Mouse (Mus musculus) erythroblast, adult 5-6 weeks (primary cell): ENCODE results near the gene Trim5. TPM values are rescaled to one million over a fixed set of nuclear protein-coding genes. Genes with fewer than 3 reads are reported as not detected.
"Not testable (repeated sequence)": the region's sequence is repeated elsewhere in the genome, so short reads cannot be mapped to it uniquely, and the experiment has no call there.

ENCODE experiments used
- ATAC-seq: replicated peaks from 2 replicates; pipeline ENCODE4 v1.8.0; 2016; ENCODE audit warnings: moderate number of reproducible peaks, mild to moderate bottlenecking, moderate TSS enrichment, inconsistent platforms; ENCODE audit not compliant: poor library complexity, low FRiP score, severe bottlenecking
- total RNA-seq, 2 experiments: library from RNA; stranded (forward) in 1 of 2; stranded (reverse) in 1 of 2; fragments of 150-400 nt in 1 of 2; fragments of 200-764, 138-1000 nt in 1 of 2; gene quantifications; 2 replicates each; pipeline versions ENCODE4 v1.2.3 to v1.2.4; 2015 to 2017; ENCODE audit warnings: low replicate concordance in 2 of 2

The Trim5 gene
- total RNA-seq (2015; ENCODE audit: low replicate concordance) (3.8 and 8.6 TPM in 2 replicates), total RNA-seq (2017; ENCODE audit: low replicate concordance) (0.28 and 2.8 TPM in 2 replicates)

DNA sequence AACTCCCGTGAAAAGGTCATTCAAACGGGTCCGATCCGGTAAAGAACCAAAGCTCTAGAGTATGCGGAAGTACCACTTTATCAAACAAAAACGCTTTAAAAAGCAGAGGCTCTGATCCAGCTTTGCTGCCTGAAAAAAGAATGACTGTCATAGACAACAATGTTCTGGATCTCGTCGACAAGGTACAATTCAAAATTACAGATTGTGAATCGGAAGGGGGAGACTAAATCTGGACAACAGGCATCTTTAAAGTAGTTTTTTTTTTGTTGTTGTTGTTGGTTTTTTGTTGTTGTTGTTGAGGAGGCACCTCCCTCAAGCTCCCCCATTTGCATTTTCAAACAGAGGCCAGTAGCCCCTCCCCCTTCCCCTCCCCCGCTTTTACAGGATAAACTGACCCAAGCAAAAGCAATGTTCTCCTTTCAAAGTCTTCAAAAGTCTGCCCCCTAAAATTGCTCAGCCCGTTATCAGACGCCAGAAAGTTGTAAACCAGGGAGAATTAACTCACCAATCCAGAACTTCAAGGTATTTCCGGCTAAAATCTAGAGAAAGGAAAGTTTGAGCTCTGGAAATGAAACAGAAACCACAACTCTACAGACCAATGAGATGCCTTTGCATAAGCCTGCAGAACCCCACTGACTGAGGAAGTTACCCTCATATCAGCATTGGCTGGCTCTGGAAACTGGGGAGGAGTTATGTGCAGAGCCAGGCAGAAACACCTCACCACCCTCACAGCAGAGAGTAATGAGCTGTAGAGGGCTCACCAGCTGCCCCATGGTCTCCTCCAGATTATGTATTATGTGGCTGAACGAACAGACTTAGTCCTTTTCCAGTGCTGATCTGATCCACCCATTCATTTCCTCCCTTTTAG, at the start of gene Trim5:
Gene Trim5 (minus strand): TSS at position 519 of the 868 bp plus-strand sequence.
- ATAC-seq, result peak; percentile 100

DNA sequence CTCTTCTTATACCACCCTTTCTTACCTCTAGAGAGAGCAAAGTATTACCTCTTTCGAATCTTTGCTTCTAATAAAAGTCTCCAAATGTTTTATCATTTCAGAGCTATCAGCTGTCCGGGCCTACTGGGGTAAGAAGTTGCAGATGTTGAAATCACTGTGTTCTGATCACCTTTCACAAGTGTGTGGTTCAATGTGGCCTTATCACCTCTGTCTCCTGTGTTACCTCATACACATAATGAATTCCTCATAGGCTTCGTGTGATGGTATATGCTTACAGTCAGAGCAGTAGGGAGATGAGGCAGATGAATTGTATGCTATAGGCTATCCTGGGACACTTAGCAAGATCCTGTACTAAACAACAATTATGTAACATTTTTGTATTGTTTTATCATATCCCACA, 47.7 kb upstream of the Trim5 start:
- not testable (repeated sequence) for ATAC-seq

DNA sequence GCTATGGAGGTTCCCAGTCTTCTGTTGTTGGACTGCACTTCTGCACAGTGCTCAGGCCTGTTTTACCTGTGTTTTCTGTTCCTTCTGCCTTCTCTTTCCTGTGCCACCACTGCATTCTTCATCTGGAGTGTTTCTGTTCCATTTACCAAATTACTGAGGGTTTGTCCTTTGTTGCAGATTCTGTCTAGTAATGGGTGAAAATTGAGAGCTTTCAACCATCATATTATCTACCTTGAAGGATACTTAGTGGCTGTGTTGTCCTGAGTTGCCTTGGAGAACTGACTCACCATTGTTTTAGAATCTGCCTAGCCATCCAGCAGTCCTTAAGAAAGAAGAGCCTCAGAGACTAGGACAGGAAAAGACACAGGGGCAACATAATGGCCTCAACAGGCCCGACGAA, 41.3 kb upstream of the Trim5 start, which contains the start of gene Trim34b:
Gene Trim34b (plus strand): TSS at position 301 of the 400 bp plus-strand sequence.
- ATAC-seq, result not testable (repeated sequence)

DNA sequence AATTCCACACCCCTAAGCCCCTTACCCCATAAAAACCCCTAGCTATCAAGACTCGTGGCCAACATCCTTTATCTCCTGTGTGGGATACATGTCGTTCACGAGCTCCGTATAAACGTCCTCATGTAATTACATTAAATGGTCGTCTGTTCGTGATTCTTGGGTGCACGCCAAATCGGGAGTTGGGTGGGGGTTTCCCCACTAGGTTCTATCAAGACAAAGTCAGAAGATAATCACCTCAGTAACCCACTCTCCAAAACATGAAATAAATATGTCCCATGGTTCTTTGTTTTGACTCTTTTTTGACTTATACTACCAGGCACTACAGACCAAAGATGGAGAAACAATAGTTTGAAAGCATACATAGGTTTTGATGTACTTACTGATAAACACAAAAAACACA, 34.1 kb upstream of the Trim5 start:
- no peak for ATAC-seq

DNA sequence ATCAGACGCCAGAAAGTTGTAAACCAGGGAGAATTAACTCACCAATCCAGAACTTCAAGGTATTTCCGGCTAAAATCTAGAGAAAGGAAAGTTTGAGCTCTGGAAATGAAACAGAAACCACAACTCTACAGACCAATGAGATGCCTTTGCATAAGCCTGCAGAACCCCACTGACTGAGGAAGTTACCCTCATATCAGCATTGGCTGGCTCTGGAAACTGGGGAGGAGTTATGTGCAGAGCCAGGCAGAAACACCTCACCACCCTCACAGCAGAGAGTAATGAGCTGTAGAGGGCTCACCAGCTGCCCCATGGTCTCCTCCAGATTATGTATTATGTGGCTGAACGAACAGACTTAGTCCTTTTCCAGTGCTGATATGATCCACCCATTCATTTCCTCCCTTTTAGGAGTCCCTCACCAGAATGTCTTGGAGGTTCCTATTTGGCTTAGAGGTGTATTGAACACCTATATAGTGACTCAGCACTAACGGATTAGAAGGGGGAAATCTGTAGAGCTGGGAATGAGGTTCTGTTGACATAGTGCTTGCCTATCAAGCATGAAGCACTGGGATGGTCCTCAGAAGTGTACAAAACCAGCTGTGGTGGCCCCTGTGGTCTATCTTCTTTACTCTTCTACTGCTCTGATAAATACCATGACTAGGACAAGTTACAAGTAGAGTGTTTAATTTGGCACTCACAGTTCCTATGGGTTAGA, 27.6 kb upstream of the Trim5 start, which contains the start of gene Trim12a:
Gene Trim12a (minus strand): TSS at position 98 of the 712 bp plus-strand sequence.
- peak; percentile 96 for ATAC-seq

DNA sequence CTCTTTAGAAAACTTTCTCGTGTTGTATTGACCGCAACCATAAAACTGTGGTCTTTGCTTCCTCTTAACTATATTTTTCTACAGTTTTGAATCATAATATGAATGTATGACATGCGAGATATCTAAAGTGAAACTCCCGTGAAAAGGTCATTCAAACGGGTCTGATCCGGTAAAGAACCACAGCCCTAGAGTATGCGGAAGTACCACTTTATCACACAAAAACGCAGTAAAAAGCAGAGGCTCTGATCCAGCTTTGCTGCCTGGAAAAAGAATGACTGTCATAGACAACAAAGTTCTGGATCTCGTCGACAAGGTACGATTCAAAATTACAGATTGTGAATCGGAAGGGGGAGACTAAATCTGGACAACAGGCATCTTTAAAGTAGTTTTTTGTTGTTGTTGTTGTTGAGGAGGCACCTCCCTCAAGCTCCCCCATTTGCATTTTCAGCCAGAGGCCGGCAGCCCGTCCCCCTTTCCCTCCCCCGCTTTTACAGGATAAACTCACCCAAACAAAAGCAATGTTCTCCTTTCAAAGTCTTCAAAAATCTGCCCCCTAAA, 27.0 kb upstream of the Trim5 start:
- ATAC-seq, result peak; percentile 59

DNA sequence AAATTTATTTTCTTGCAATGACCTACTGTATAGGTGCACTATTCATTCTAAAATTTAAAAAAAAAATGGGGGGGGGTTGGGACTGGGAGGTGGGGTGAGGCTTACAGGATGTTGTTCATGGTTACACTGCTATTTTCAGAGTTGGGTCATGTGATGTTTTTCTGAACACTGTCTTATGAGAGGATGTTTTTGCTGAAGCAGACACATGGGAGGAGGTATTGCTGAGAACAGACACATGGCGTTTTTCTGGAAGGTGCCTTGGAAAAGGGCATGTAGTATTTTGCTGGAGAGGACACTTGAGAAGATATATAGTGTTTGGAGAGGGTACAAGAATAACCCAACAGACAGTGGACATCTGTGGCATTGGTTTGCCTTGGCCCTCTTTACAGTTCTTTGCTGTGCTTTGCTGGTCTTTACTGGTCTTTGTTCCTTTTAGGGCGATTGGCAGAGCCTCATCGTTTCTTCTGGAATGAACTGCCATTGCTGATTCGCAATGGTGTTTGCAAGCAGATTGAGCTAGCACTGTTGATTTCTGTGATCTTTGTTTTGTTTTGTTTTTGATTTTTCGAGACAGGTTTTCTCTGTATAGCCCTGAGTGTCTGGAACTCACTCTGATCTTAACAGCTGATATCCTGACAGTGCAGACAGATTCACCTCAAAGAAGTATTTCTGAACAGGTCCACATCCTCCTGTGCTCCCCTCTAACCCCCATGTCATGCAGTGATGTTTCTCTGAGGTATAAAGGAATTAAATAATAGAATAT, 3.9 kb upstream of the Trim5 start:
- no peak for ATAC-seq

DNA sequence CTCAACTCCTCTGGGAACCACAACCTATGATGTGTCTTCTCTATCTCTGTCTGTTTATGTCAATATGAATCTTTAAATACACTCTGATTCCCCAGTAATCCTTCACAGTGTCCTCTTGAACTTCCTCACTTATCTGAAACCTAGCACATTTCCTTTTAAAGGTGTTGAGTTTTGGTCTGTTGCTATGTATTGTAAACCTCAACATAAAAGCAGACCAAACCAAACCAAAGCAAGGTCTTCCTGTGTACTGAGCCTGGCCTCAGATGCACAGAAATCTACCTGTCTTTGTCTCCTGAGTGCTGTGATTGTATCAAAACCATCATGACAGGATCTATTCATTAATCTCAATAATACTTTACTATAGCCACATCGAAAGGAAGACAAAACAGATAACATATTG, 2.7 kb upstream of the Trim5 start:
- no peak for ATAC-seq

DNA sequence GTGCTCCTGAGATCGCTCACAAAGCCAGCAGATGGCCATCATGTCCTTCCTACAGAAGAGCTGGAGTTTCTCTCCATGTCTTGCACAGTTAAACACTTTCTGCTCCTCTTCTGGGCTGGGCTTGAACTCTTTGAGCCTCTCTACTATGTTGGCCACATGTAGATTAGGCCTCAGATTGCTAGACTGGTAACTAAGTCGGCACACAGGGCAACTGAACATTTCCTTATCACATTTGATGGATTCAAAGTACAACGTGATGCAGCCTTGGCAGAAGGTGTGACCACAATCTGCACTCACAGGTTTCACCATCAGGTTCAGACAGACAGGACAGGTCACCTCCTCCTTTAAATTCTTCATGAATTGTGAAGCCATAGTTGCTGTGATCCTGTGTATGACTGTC, 8.5 kb downstream of the Trim5 start:
- ATAC-seq, result not testable (repeated sequence)

DNA sequence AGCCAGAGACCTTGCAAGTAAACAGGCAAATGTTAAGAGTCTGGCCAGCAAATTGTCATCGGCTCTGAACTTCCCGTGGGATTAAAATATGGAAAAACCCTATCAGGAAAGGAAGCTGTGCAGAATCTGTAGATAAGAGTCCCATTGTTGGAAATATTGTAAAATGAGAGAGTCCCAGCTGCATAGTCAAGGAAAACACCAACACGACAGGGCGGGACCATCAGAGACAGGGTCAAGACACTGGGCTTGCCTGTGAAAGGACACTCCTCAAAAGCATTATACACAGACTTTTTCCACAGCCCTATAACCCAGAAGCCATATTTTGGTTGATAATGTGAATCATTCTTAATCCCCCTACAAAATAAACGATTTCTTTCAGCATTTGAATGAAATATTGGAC, 22.6 kb downstream of the Trim5 start:
- not testable (repeated sequence) for ATAC-seq

DNA sequence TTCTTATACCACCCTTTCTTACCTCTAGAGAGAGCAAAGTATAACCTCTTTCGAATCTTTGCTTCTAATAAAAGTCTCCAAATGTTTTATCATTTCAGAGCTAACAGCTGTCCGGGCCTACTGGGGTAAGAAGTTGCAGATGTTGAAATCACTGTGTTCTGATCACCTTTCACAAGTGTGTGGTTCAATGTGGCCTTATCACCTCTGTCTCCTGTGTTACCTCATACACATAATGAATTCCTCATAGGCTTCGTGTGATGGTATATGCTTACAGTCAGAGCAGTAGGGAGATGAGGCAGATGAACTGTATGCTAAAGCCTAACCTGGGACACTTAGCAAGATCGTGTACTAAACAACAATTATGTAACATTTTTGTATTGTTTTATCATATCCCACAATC, 27.5 kb downstream of the Trim5 start:
- not testable (repeated sequence) for ATAC-seq

DNA sequence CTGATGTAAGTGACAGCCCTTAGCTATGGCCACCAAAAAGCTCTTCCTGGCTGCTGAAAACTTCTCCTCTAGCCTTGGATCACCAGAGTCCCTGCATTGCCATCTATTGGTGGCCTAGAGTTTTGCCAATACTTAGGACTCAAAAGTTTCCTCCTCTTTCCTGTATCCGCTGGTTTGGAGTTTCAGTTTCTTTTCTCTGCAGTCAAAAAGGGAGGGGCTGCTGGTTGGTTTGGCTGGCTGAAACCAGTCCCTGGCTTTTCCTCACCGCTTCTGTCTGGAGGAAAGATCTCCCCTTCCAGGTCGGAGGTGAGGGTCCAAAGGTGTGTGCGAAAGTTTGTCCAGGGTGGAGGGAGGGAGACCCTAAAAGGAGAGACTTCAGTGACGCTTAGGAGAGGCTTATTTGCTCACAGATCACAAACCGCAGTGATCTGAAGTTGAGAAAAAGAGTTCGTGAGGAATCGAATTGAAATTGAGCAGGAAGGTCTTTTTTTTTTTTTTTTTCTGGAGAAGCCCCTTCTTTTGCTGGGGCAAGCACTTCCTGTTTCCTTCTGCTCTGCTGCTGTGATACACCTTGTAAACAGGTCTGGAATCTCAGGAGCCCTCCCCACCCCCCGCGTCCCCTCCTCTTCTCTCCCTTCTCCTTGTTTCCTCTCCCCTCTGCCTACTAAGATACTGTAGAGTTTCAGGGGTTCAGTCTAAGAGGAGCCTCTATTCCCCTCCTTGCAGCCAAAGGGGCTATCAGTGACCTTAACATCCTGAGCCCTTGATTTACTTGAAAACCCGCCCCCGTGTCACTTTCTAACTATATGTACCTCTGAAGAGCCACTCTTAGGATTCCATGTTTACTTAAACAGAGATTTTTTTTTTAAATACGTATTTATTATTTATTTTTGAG, 43.4 kb downstream of the Trim5 start, which contains the start of gene Trim34a:
Gene Trim34a (plus strand): TSS at position 171 of the 895 bp plus-strand sequence.
- ATAC-seq, result peak; percentile 97

DNA sequence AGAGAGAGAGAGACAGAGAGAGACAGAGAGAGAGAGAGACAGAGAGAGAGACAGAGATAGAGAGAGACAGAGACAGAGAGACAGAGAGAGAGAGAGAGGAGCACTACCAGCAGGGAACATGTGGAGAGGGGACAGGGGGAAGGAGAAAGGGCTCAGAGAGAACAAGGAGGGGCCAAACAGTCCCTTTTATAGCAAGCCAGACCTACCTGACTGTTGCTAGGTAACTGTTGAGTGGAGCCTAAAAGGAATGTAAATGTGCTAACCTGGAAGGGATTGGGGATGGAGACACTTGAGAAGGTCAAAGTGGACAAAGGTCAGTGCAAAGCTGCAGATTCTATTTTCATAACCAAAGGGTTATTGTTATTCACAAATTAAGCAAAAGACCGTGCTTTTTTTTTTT, 44.3 kb downstream of the Trim5 start:
- no peak for ATAC-seq

DNA sequence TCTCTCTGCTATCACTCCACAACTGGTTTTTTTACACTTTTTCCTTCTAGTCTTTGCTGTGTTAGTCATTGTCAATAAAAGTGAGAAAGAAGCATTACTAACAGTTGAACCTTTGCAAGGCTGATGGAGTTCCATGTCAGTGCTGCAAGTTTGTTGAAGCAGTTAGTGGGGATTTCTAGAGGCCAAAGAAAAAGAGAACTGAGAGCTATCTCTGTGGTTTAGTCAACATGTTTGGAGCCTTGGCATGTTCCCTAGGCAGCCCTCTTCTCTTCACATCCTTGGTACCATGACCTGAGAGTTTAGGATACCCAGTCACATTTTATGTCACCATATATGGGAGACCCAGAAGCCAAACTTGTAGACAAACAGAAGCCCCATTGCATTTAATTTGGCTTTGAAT, 47.0 kb downstream of the Trim5 start:
- ATAC-seq, result no peak

DNA sequence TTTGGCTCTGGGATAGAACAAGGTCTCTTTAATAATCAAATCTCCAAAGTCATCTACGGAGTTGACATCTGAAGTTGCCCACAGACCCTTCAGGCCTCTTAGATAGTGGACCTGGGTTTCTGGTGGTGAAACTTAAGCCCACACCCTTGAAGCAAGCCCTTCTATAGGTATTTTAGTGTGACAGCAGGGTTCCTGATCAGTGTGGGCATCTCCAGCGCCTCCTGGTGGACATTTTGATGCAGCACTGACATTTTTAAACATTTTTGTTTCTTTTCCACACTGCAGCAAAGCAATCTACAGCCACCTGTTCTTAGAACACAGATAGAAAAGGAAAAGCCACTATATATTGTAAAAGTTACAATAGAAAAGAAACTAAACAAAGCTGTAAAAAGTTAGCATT, 56.7 kb downstream of the Trim5 start:
- ATAC-seq, result 0 out of 2 replicates have a peak, but pooled peaks have one; percentile 74

DNA sequence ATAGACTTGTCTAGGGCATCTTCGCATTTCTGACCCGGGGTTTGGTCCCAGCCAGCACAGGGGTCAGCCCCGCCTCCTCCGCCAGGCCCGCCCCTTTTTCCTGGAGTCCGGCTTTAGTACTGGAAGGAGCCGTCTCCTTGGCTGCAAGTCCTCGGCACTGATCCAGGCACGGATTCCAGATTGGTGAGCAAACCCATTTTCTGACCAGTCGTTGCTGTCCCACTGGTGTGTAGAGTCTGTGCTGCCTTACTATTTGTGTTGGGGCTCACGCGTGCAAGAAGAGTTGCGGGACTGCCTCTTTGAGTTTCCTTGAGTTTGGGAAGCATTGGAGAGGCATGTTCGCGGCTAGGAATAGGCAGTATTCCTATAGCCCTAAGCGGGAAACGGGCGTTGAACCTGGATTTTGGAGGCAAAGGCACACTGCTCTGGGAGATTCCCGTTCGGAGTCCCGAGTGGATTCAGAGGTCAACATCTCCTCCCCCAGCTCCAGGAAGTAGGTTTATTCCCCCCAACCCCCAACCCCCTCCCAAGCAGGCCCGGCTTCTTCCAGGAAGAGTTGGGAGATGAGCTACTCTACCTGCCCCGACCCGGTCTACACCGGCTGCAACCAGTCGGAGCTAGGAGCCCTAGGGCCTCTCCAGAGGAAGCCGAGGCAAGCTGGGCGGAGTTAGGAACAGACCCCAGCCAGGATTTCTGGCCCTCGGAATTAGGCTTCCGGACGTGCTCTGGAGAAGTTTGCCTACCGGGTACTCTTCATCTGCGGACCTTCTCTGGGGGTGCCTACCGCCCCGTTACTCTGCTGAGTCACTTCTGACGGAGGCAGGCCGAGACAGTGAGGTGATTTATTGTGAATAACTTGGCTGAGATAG, 69.0 kb downstream of the Trim5 start, which contains the start of gene Trim6:
Gene Trim6 (plus strand): TSS at position 93 of the 869 bp plus-strand sequence.
- no peak for ATAC-seq

DNA sequence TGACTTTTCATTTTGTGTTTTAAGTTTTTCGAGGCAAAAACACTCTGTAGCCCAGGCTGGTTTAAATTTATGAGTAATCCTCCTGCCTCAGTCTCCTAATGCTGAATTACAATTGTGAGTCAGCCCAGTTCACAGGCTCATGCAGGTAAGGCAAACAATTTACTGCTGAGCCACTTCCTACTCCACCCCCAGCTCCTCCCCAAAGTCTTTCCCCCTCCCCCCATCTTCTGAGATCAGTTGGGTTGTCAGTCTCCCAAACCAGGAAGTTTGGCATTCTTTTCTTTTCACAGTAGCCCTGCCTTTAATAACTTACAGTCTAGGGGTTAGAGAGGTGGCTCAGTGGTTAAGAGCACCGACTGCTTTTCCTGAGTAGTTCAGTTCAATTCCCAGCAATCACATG, 70.0 kb downstream of the Trim5 start:
- ATAC-seq, result no peak
